In genomic region chr1:36785238-36785641, GRCm38 (mm10) we compare ENCODE assay signal across 8 mouse cellular contexts. TPM values are rescaled to one million over a fixed set of nuclear protein-coding genes. Genes with fewer than 3 reads are reported as not detected.
DNase-seq lines count a peak whose midpoint lies in the region; ATAC-seq and TF ChIP-seq lines count a peak whose summit lies in the region.

No protein-coding gene starts in this region.

- peak overlapping the region; percentile 94 for H3K4me2 ChIP-seq in heart, embryonic 15.5 days
- peak overlapping the region; percentile 78 for H3K4me2 ChIP-seq in limb, embryonic 14.5 days (replicated peaks; ENCODE audit: low read depth, low read length, severe bottlenecking)

- no peaks in the 10 kb centered on the region for H3K9me3 ChIP-seq in heart, embryonic 10.5 days
- peaks cover 4% of the 10 kb centered on the region; the same call in 1 of the 2 replicates for H3K9me3 ChIP-seq in E14TG2a.4 (ENCODE audit: low read length)
- no peaks in the 10 kb centered on the region for H3K9me3 ChIP-seq in heart, embryonic 15.5 days (replicated peaks)
- no peaks in the 10 kb centered on the region for H3K9me3 ChIP-seq in limb, embryonic 14.5 days (ENCODE audit: control insufficient read depth, low read length)

- TF ChIP-seq POLR2A in limb, embryonic 14.5 days (IDR thresholded peaks at IDR 0.05; ENCODE audit: borderline replicate concordance, extremely low read depth, insufficient read depth, insufficient read length) = no peak

- peak overlapping the region; percentile 64 for H3K4me3 ChIP-seq in heart, embryonic 10.5 days
- H3K4me3 ChIP-seq in E14TG2a.4 (replicated peaks; ENCODE audit: low read length) = peak overlapping the region; percentile 68
- H3K4me3 ChIP-seq in heart, embryonic 15.5 days = peak overlapping the region; percentile 50
- H3K4me3 ChIP-seq in limb, embryonic 14.5 days (replicated peaks; ENCODE audit: low read length) = peak overlapping the region; percentile 37

- H3K9ac ChIP-seq in heart, embryonic 15.5 days = peak overlapping the region; percentile 44
- peak overlapping the region; percentile 40 for H3K9ac ChIP-seq in limb, embryonic 14.5 days (ENCODE audit: low read depth, low read length, severe bottlenecking)

- TF ChIP-seq CTCF in E14TG2a.4 (conservative IDR thresholded peaks at IDR 0.05; ENCODE audit: low read length) = no peak; the same call in 1 of the 2 replicates

- 3% methylated on average over 16 of the region's 16 CpGs for WGBS in heart, embryonic 10.5 days
- WGBS in heart, embryonic 15.5 days = under 1% methylated on average over 16 of the region's 16 CpGs
- WGBS in limb, embryonic 14.5 days = under 1% methylated on average over 16 of the region's 16 CpGs

- intact Hi-C loops in gastrocnemius, postnatal 36 days (cut with DNase I) = loop anchor here (2.0 kb wide), 1 partner anchor 466 kb away; no protein-coding TSS in a partner anchor

- H3K4me1 ChIP-seq in heart, embryonic 10.5 days = peaks cover 28% of the 10 kb centered on the region
- peaks cover 32% of the 10 kb centered on the region for H3K4me1 ChIP-seq in E14TG2a.4 (replicated peaks; ENCODE audit: low read depth, low read length)
- H3K4me1 ChIP-seq in heart, embryonic 15.5 days (replicated peaks) = peaks cover 10% of the 10 kb centered on the region
- no peaks in the 10 kb centered on the region for H3K4me1 ChIP-seq in limb, embryonic 14.5 days (ENCODE audit: control insufficient read depth, insufficient read depth, low read length)

- no peak for DNase-seq in heart, embryonic 10.5 days (ENCODE audit: low spot score)
- no peak for DNase-seq in heart, adult 9 months (ENCODE audit: low spot score in 2 of 2)
- DNase-seq in cerebellum, postnatal 14 days = peak; percentile 79 to 92
- peak; percentile 25 for DNase-seq in limb, embryonic 14.5 days (ENCODE audit: low spot score)
- peak; percentile 37 for DNase-seq in naive thymus-derived CD4-positive, alpha-beta T cell, adult 2 months (ENCODE audit: low read depth)
- no peak for DNase-seq in gastrocnemius, postnatal 36 days

- no peak for ATAC-seq in heart, embryonic 15.5 days (replicated peaks; ENCODE audit: insufficient number of reproducible peaks, insufficient read depth, low FRiP score, low read depth)
- ATAC-seq in limb, embryonic 14.5 days (ENCODE audit: low FRiP score, low read depth) = peak; percentile 23; the same call in 1 of the 2 replicates

- H3K27ac ChIP-seq in heart, embryonic 10.5 days = peak overlapping the region; percentile 47; the same call in 1 of the 2 replicates
- no peak overlapping the region for H3K27ac ChIP-seq in heart, embryonic 15.5 days
- no peak overlapping the region for H3K27ac ChIP-seq in limb, embryonic 14.5 days (replicated peaks; ENCODE audit: low read depth, low read length)

- H3K27me3 ChIP-seq in heart, embryonic 10.5 days (ENCODE audit: insufficient read depth, poor library complexity, severe bottlenecking) = peaks cover 11% of the 10 kb centered on the region; the same call in 1 of the 2 replicates
- peaks cover 22% of the 10 kb centered on the region for H3K27me3 ChIP-seq in E14TG2a.4 (ENCODE audit: insufficient read depth, low read length)
- 0 out of 2 replicates have a peak, but pooled peaks cover 4% of the 10 kb centered on the region for H3K27me3 ChIP-seq in heart, embryonic 15.5 days
- no peaks in the 10 kb centered on the region for H3K27me3 ChIP-seq in limb, embryonic 14.5 days (ENCODE audit: control insufficient read depth, insufficient read depth, low read length)

- no peaks in the 10 kb centered on the region for H3K36me3 ChIP-seq in heart, embryonic 10.5 days
- H3K36me3 ChIP-seq in E14TG2a.4 (ENCODE audit: insufficient read depth, low read length) = peaks cover 5% of the 10 kb centered on the region; the same call in 1 of the 2 replicates
- H3K36me3 ChIP-seq in heart, embryonic 15.5 days = no peaks in the 10 kb centered on the region
- no peaks in the 10 kb centered on the region for H3K36me3 ChIP-seq in limb, embryonic 14.5 days (ENCODE audit: control insufficient read depth, insufficient read depth, low read length)

RNA-seq across cellular contexts. Expression of gene Zap70, which starts 23.6 kb away (rescaled TPM):
- polyA plus RNA-seq in heart, embryonic 10.5 days (2016; fragmentation: Nextera tagmentation; extraction: Ambion mirVana) = 0.05 and 0.27 TPM in 2 replicates
- polyA plus RNA-seq in heart, embryonic 15.5 days (2015; fragmentation: Nextera tagmentation; extraction: Ambion mirVana) = 0.47 and 2.9 TPM in 2 replicates
- polyA plus RNA-seq in limb, embryonic 14.5 days (2012; rRNA removed) = 0.88 and 1.2 TPM in 2 replicates
- 0.54 and 0.91 TPM in 2 replicates for polyA plus RNA-seq in limb, embryonic 14.5 days (2014; fragmentation: Nextera tagmentation; extraction: Ambion mirVana)
- under 1 TPM in 1 of 2 experiments, not detected in 1; 0.89 TPM for total RNA-seq in gastrocnemius, postnatal 36 days (2021)

Comparison
In these comparisons a context has a peak if more than half of its experiments do, and no peak if none do; other contexts are left out.
1. DNase-seq: peak in cerebellum, postnatal 14 days (2 of 2), limb, embryonic 14.5 days (single experiment) and naive thymus-derived CD4-positive, alpha-beta T cell, adult 2 months (single experiment); none in heart, embryonic 10.5 days (single experiment), heart, adult 9 months (0 of 2) and gastrocnemius, postnatal 36 days (0 of 2).
2. Peak in every context shown above with its lines, with median percentiles within 50 percentile points of each other: H3K4me3 ChIP-seq.